Mouse (Mus musculus): Measurements from ENCODE around the gene Slc38a4.

DNA sequence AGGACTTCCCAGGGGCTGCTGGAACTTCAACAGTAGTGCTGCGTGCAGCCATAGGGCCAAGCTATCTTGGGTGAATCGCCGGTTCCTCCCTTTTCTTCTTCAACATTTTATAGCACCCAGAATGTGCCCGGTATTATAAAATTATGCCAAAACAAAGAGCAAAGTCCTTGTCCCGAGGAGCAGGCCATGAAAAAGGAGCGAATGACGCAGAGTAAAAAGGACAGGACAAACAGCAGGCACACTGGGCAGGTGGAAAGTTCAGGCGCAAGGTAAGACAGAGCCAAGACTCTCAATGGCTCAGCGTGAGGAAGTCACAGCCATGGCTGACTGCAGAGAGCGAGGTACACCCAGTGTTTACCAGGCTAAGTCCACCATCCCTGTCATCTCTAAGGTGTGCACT lies 5.7 kb downstream of the Slc38a4 start:
- TF ChIP-seq POLR2A (IDR thresholded peaks at IDR 0.05; ENCODE audit: control insufficient read depth, low read depth, low read length) (no peak), CTCF (IDR thresholded peaks at IDR 0.05; ENCODE audit: control insufficient read depth, insufficient read depth, insufficient replicate concordance, low read depth, low read length) (no peak)
